Mouse (Mus musculus): ENCODE results near the gene Itprid1.

GRCm38 (mm10) chr6:55902329-55902605 lies 65.6 kb downstream of the Itprid1 start:
- TF ChIP-seq CTCF (conservative IDR thresholded peaks at IDR 0.05; ENCODE audit: insufficient read depth, insufficient read length, low read depth, low read length) (no peak), POLR2A (IDR thresholded peaks at IDR 0.05; ENCODE audit: low read depth, low read length) (no peak)
